Mouse (Mus musculus): ENCODE measurements around the gene B430306N03Rik. TPM values are rescaled to one million over a fixed set of nuclear protein-coding genes. Genes with fewer than 3 reads are reported as not detected.
A peak's percentile ranks its signal among the peaks of the same experiment; 100 is the strongest.
"Not testable (repeated sequence)": the region's sequence is repeated elsewhere in the genome, so short reads cannot be mapped to it uniquely, and the experiment has no call there.

B430306N03Rik gene
- polyA plus RNA-seq (2014; fragmentation: Nextera tagmentation; extraction: Ambion mirVana) = 0.55 TPM in 1 of 2 replicates, not detected in the other

- H3K4me1 ChIP-seq (ENCODE audit: control insufficient read depth, insufficient read depth, low read length); H3K36me3 ChIP-seq (ENCODE audit: control insufficient read depth, insufficient read depth, low read length); H3K4me3 ChIP-seq (replicated peaks; ENCODE audit: low read depth, low read length); H3K9ac ChIP-seq (replicated peaks; ENCODE audit: low read length); H3K27ac ChIP-seq (replicated peaks; ENCODE audit: low read depth, low read length); H3K4me2 ChIP-seq (ENCODE audit: low read length); DNase-seq; ATAC-seq (ENCODE audit: low FRiP score, low TSS enrichment); H3K9me3 ChIP-seq (ENCODE audit: control insufficient read depth, low read length); H3K27me3 ChIP-seq (ENCODE audit: control insufficient read depth, insufficient read depth, low read length): not testable (repeated sequence)
- 80% methylated on average over 3 of the region's 3 CpGs for WGBS
Measured at GRCm38 (mm10) chr17:48315905-48316579, at the start of gene B430306N03Rik. Gene B430306N03Rik, plus strand, starts transcription at chr17:48316141.

- 41% methylated on average over 2 of the region's 2 CpGs for WGBS
- DNase-seq (no peak), ATAC-seq (ENCODE audit: low FRiP score, low TSS enrichment) (no peak)
Measured at GRCm38 (mm10) chr17:48266610-48267304, 49.2 kb upstream of the B430306N03Rik start.

GRCm38 (mm10) chr17:48267591-48267990, 48.4 kb upstream of the B430306N03Rik start:
- Histone ChIP-seq H3K36me3 (ENCODE audit: control insufficient read depth, insufficient read depth, low read length) (no peaks in the 10 kb centered on the region), H3K4me1 (ENCODE audit: control insufficient read depth, insufficient read depth, low read length) (no peaks in the 10 kb centered on the region), H3K9me3 (ENCODE audit: control insufficient read depth, low read length) (no peaks in the 10 kb centered on the region), H3K27ac (replicated peaks; ENCODE audit: low read depth, low read length) (no peak overlapping the region), H3K4me2 (ENCODE audit: low read length) (no peak overlapping the region), H3K9ac (replicated peaks; ENCODE audit: low read length) (no peak overlapping the region), H3K27me3 (ENCODE audit: control insufficient read depth, insufficient read depth, low read length) (no peaks in the 10 kb centered on the region), H3K4me3 (replicated peaks; ENCODE audit: low read depth, low read length) (no peak overlapping the region)
- WGBS = 89% methylated on average over 1 of the region's 1 CpGs
- ATAC-seq (ENCODE audit: low FRiP score, low TSS enrichment) = no peak
- DNase-seq = no peak

More at GRCm38 (mm10) chr17:48266610-48267304, 49.2 kb upstream of the B430306N03Rik start:
- no peaks in the 10 kb centered on the region for H3K4me1 ChIP-seq (ENCODE audit: control insufficient read depth, insufficient read depth, low read length)
- no peak overlapping the region for H3K9ac ChIP-seq (replicated peaks; ENCODE audit: low read length)
- H3K27me3 ChIP-seq (ENCODE audit: control insufficient read depth, insufficient read depth, low read length) = no peaks in the 10 kb centered on the region
- no peak overlapping the region for H3K27ac ChIP-seq (replicated peaks; ENCODE audit: low read depth, low read length)
- H3K36me3 ChIP-seq (ENCODE audit: control insufficient read depth, insufficient read depth, low read length) = no peaks in the 10 kb centered on the region
- no peaks in the 10 kb centered on the region for H3K9me3 ChIP-seq (ENCODE audit: control insufficient read depth, low read length)
- no peak overlapping the region for H3K4me3 ChIP-seq (replicated peaks; ENCODE audit: low read depth, low read length)
- no peak overlapping the region for H3K4me2 ChIP-seq (ENCODE audit: low read length)

GRCm38 (mm10) chr17:48268276-48268675, 47.7 kb upstream of the B430306N03Rik start:
- ATAC-seq (ENCODE audit: low FRiP score, low TSS enrichment) = no peak
- no peaks in the 10 kb centered on the region for H3K4me1 ChIP-seq (ENCODE audit: control insufficient read depth, insufficient read depth, low read length)
- H3K27me3 ChIP-seq (ENCODE audit: control insufficient read depth, insufficient read depth, low read length) = no peaks in the 10 kb centered on the region
- DNase-seq = no peak
- no peak overlapping the region for H3K4me2 ChIP-seq (ENCODE audit: low read length)
- H3K27ac ChIP-seq (replicated peaks; ENCODE audit: low read depth, low read length) = no peak overlapping the region
- no peaks in the 10 kb centered on the region for H3K9me3 ChIP-seq (ENCODE audit: control insufficient read depth, low read length)
- no peaks in the 10 kb centered on the region for H3K36me3 ChIP-seq (ENCODE audit: control insufficient read depth, insufficient read depth, low read length)
- no peak overlapping the region for H3K4me3 ChIP-seq (replicated peaks; ENCODE audit: low read depth, low read length)
- H3K9ac ChIP-seq (replicated peaks; ENCODE audit: low read length) = no peak overlapping the region

- Histone ChIP-seq H3K27me3 (ENCODE audit: control insufficient read depth, insufficient read depth, low read length) (no peaks in the 10 kb centered on the region), H3K9ac (replicated peaks; ENCODE audit: low read length) (no peak overlapping the region), H3K4me3 (replicated peaks; ENCODE audit: low read depth, low read length) (no peak overlapping the region), H3K9me3 (ENCODE audit: control insufficient read depth, low read length) (no peaks in the 10 kb centered on the region), H3K36me3 (ENCODE audit: control insufficient read depth, insufficient read depth, low read length) (no peaks in the 10 kb centered on the region), H3K4me2 (ENCODE audit: low read length) (no peak overlapping the region), H3K27ac (replicated peaks; ENCODE audit: low read depth, low read length) (no peak overlapping the region), H3K4me1 (ENCODE audit: control insufficient read depth, insufficient read depth, low read length) (no peaks in the 10 kb centered on the region)
- DNase-seq (no peak), ATAC-seq (ENCODE audit: low FRiP score, low TSS enrichment) (no peak)
- WGBS = 74% methylated on average over 4 of the region's 4 CpGs
Measured at GRCm38 (mm10) chr17:48269833-48270232, 46.1 kb upstream of the B430306N03Rik start.

- H3K4me2 ChIP-seq (ENCODE audit: low read length) = no peak overlapping the region
- H3K27ac ChIP-seq (replicated peaks; ENCODE audit: low read depth, low read length) = no peak overlapping the region
- H3K4me1 ChIP-seq (ENCODE audit: control insufficient read depth, insufficient read depth, low read length) = no peaks in the 10 kb centered on the region
- H3K4me3 ChIP-seq (replicated peaks; ENCODE audit: low read depth, low read length) = no peak overlapping the region
- no peak for ATAC-seq (ENCODE audit: low FRiP score, low TSS enrichment)
- no peak overlapping the region for H3K9ac ChIP-seq (replicated peaks; ENCODE audit: low read length)
- H3K9me3 ChIP-seq (ENCODE audit: control insufficient read depth, low read length) = no peaks in the 10 kb centered on the region
- H3K36me3 ChIP-seq (ENCODE audit: control insufficient read depth, insufficient read depth, low read length) = no peaks in the 10 kb centered on the region
- WGBS = 83% methylated on average over 5 of the region's 5 CpGs
- no peaks in the 10 kb centered on the region for H3K27me3 ChIP-seq (ENCODE audit: control insufficient read depth, insufficient read depth, low read length)
- DNase-seq = no peak
Measured at GRCm38 (mm10) chr17:48272158-48272557, 43.8 kb upstream of the B430306N03Rik start.

- no peak overlapping the region for H3K27ac ChIP-seq (replicated peaks; ENCODE audit: low read depth, low read length)
- ATAC-seq (ENCODE audit: low FRiP score, low TSS enrichment) = no peak
Measured at GRCm38 (mm10) chr17:48272598-48272997, 43.3 kb upstream of the B430306N03Rik start.

GRCm38 (mm10) chr17:48274098-48274497, 41.8 kb upstream of the B430306N03Rik start:
- Histone ChIP-seq H3K4me2 (ENCODE audit: low read length) (no peak overlapping the region), H3K9me3 (ENCODE audit: control insufficient read depth, low read length) (no peaks in the 10 kb centered on the region), H3K4me3 (replicated peaks; ENCODE audit: low read depth, low read length) (no peak overlapping the region), H3K9ac (replicated peaks; ENCODE audit: low read length) (no peak overlapping the region), H3K27ac (replicated peaks; ENCODE audit: low read depth, low read length) (no peak overlapping the region), H3K4me1 (ENCODE audit: control insufficient read depth, insufficient read depth, low read length) (no peaks in the 10 kb centered on the region), H3K36me3 (ENCODE audit: control insufficient read depth, insufficient read depth, low read length) (no peaks in the 10 kb centered on the region), H3K27me3 (ENCODE audit: control insufficient read depth, insufficient read depth, low read length) (no peaks in the 10 kb centered on the region)
- DNase-seq (no peak), ATAC-seq (ENCODE audit: low FRiP score, low TSS enrichment) (no peak)
- 92% methylated on average over 4 of the region's 4 CpGs for WGBS

More at GRCm38 (mm10) chr17:48272598-48272997, 43.3 kb upstream of the B430306N03Rik start:
- Histone ChIP-seq H3K4me2 (ENCODE audit: low read length) (no peak overlapping the region), H3K27me3 (ENCODE audit: control insufficient read depth, insufficient read depth, low read length) (no peaks in the 10 kb centered on the region), H3K4me3 (replicated peaks; ENCODE audit: low read depth, low read length) (no peak overlapping the region), H3K4me1 (ENCODE audit: control insufficient read depth, insufficient read depth, low read length) (no peaks in the 10 kb centered on the region), H3K9ac (replicated peaks; ENCODE audit: low read length) (no peak overlapping the region), H3K36me3 (ENCODE audit: control insufficient read depth, insufficient read depth, low read length) (no peaks in the 10 kb centered on the region), H3K9me3 (ENCODE audit: control insufficient read depth, low read length) (no peaks in the 10 kb centered on the region)
- no peak for DNase-seq
- WGBS = 93% methylated on average over 4 of the region's 4 CpGs

- H3K4me2 ChIP-seq (ENCODE audit: low read length) = no peak overlapping the region
- H3K27ac ChIP-seq (replicated peaks; ENCODE audit: low read depth, low read length) = no peak overlapping the region
- WGBS = 28% methylated on average over 6 of the region's 6 CpGs
- no peaks in the 10 kb centered on the region for H3K36me3 ChIP-seq (ENCODE audit: control insufficient read depth, insufficient read depth, low read length)
- H3K9ac ChIP-seq (replicated peaks; ENCODE audit: low read length) = no peak overlapping the region
- H3K9me3 ChIP-seq (ENCODE audit: control insufficient read depth, low read length) = no peaks in the 10 kb centered on the region
- H3K4me3 ChIP-seq (replicated peaks; ENCODE audit: low read depth, low read length) = no peak overlapping the region
- ATAC-seq (ENCODE audit: low FRiP score, low TSS enrichment) = no peak
- no peaks in the 10 kb centered on the region for H3K27me3 ChIP-seq (ENCODE audit: control insufficient read depth, insufficient read depth, low read length)
- peak; percentile 86 for DNase-seq
- no peaks in the 10 kb centered on the region for H3K4me1 ChIP-seq (ENCODE audit: control insufficient read depth, insufficient read depth, low read length)
Measured at GRCm38 (mm10) chr17:48274885-48275284, 41.1 kb upstream of the B430306N03Rik start.

Data from midbrain, embryonic 14.5 days (tissue).